10 mouse cellular contexts compared by ENCODE assay signal in genomic region chrX:136321692-136322091, GRCm38 (mm10). TPM values are rescaled to one million over a fixed set of nuclear protein-coding genes. Genes with fewer than 3 reads are reported as not detected.
DNase-seq lines count a peak whose midpoint lies in the region; ATAC-seq and TF ChIP-seq lines count a peak whose summit lies in the region.
"Had no signal": no experiment of that assay in that cellular context is flagged by ENCODE, and none has a peak within 500 bp of the region (broad histone marks: within the 10 kb centered on the region; RNA-seq: fewer than 3 reads in every experiment).

No protein-coding gene starts in this region.

- no peak overlapping the region for H3K4me2 ChIP-seq in forebrain, postnatal 0 days (ENCODE audit: low read depth)
- H3K4me2 ChIP-seq in lung, embryonic 16.5 days (ENCODE audit: low read depth, low read length): no peak overlapping the region
- H3K4me2 ChIP-seq: hindbrain, embryonic 15.5 days; stomach, embryonic 15.5 days had no signal

- WGBS in forebrain, postnatal 0 days: 8% methylated on average over 3 of the region's 3 CpGs
- WGBS in lung, embryonic 16.5 days: 9% methylated on average over 3 of the region's 3 CpGs

- no peaks in the 10 kb centered on the region for H3K4me1 ChIP-seq in forebrain, postnatal 0 days (ENCODE audit: insufficient read depth)
- no peaks in the 10 kb centered on the region for H3K4me1 ChIP-seq in lung, embryonic 16.5 days (replicated peaks; ENCODE audit: control insufficient read depth, insufficient read depth, low read length)
- H3K4me1 ChIP-seq: hindbrain, embryonic 15.5 days; stomach, embryonic 15.5 days had no signal

- TF ChIP-seq CTCF in gastrocnemius, adult 2 months (IDR thresholded peaks at IDR 0.05): peak; percentile 75
- TF ChIP-seq CTCF in brain, embryonic 14.5 days (IDR thresholded peaks at IDR 0.05; ENCODE audit: borderline replicate concordance, extremely low read depth, insufficient read depth, insufficient read length): peak; percentile 54; the same call in 1 of the 2 replicates
- peak; percentile 79 for TF ChIP-seq CTCF in forebrain, postnatal 0 days (IDR thresholded peaks at IDR 0.05; ENCODE audit: low read depth)
- TF ChIP-seq CTCF in layer of hippocampus, adult 2 months (conservative IDR thresholded peaks at IDR 0.05): peak; percentile 85

- TF ChIP-seq POLR2A in brain, embryonic 14.5 days (IDR thresholded peaks at IDR 0.05; ENCODE audit: borderline replicate concordance, extremely low read depth, insufficient read depth, insufficient read length, poor library complexity, severe bottlenecking): no peak

- H3K27me3 ChIP-seq in forebrain, postnatal 0 days (ENCODE audit: insufficient read depth, low read length): no peaks in the 10 kb centered on the region
- no peaks in the 10 kb centered on the region for H3K27me3 ChIP-seq in lung, embryonic 16.5 days (ENCODE audit: control insufficient read depth, insufficient read depth, low read depth, low read length)
- H3K27me3 ChIP-seq: hindbrain, embryonic 15.5 days; stomach, embryonic 15.5 days had no signal

- no peak overlapping the region for H3K27ac ChIP-seq in gastrocnemius, adult 2 months
- no peak overlapping the region for H3K27ac ChIP-seq in forebrain, postnatal 0 days (ENCODE audit: low read depth, low read length)
- no peak overlapping the region for H3K27ac ChIP-seq in layer of hippocampus, adult 2 months
- no peak overlapping the region for H3K27ac ChIP-seq in lung, embryonic 16.5 days (ENCODE audit: low read length)
- H3K27ac ChIP-seq: hindbrain, embryonic 15.5 days; stomach, embryonic 15.5 days had no signal

- intact Hi-C loops in gastrocnemius, adult 2 months (cut with DNase I): loop anchor here (1.0 to 2.0 kb wide), 2 partner anchors 83 to 275 kb away; no protein-coding TSS in a partner anchor
- intact Hi-C loops in gastrocnemius, postnatal 14 days (cut with DNase I; ENCODE audit: low total_unique reads): loop anchor here (5.0 kb wide), 1 partner anchor 274 kb away; no protein-coding TSS in a partner anchor

- ATAC-seq in forebrain, postnatal 0 days: peak; percentile 43; the same call in 1 of the 2 replicates
- ATAC-seq in lung, embryonic 16.5 days (ENCODE audit: low read depth): 0 out of 2 replicates have a peak, but pooled peaks have one; percentile 17

- no peaks in the 10 kb centered on the region for H3K9me3 ChIP-seq in forebrain, postnatal 0 days (ENCODE audit: low read length)
- no peaks in the 10 kb centered on the region for H3K9me3 ChIP-seq in lung, embryonic 16.5 days (ENCODE audit: control insufficient read depth, low read length)
- H3K9me3 ChIP-seq: hindbrain, embryonic 15.5 days; stomach, embryonic 15.5 days had no signal

- no peaks in the 10 kb centered on the region for H3K36me3 ChIP-seq in forebrain, postnatal 0 days (ENCODE audit: insufficient read depth)
- no peaks in the 10 kb centered on the region for H3K36me3 ChIP-seq in lung, embryonic 16.5 days (ENCODE audit: control insufficient read depth, insufficient read depth, low read length)
- H3K36me3 ChIP-seq: hindbrain, embryonic 15.5 days; stomach, embryonic 15.5 days had no signal

- H3K4me3 ChIP-seq in gastrocnemius, adult 2 months: no peak overlapping the region
- no peak overlapping the region for H3K4me3 ChIP-seq in forebrain, postnatal 0 days (ENCODE audit: low read depth, low read length)
- H3K4me3 ChIP-seq in layer of hippocampus, adult 2 months: no peak overlapping the region
- H3K4me3 ChIP-seq in lung, embryonic 16.5 days (ENCODE audit: low read length): no peak overlapping the region
- H3K4me3 ChIP-seq: hindbrain, embryonic 15.5 days; stomach, embryonic 15.5 days had no signal

- DNase-seq in gastrocnemius, adult 2 months: peak; percentile 13
- no peak for DNase-seq in gastrocnemius, postnatal 14 days
- peak; percentile 36 for DNase-seq in CD4-positive helper T cell, adult 2 months (ENCODE audit: low read depth, low spot score)
- peak; percentile 73 for DNase-seq in brain, embryonic 14.5 days (ENCODE audit: low read depth)
- DNase-seq in forebrain, postnatal 0 days: peak; percentile 83
- peak; percentile 34 to 67 for DNase-seq in layer of hippocampus, adult 2 months (ENCODE audit: low spot score in 2 of 2)
- peak; percentile 1 for DNase-seq in skeletal muscle tissue, adult 2 months (ENCODE audit: low read depth, low spot score)

- H3K9ac ChIP-seq in forebrain, postnatal 0 days: no peak overlapping the region
- H3K9ac ChIP-seq in lung, embryonic 16.5 days (ENCODE audit: low read length): no peak overlapping the region
- H3K9ac ChIP-seq: hindbrain, embryonic 15.5 days; stomach, embryonic 15.5 days had no signal

RNA-seq across cellular contexts. Expression of gene Bex3, which starts 51.6 kb away (rescaled TPM):
- total RNA-seq in gastrocnemius, adult 2 months (2021): 1 to 10 TPM; 2.7 to 4.3 TPM
- total RNA-seq in gastrocnemius, postnatal 14 days (2021): 10 to 100 TPM; 10.1 to 15.4 TPM
- 619 and 631 TPM in 2 replicates for polyA plus RNA-seq in brain, embryonic 14.5 days (2012; rRNA removed)
- total RNA-seq in forebrain, postnatal 0 days (2014; rRNA removed): 219 and 271 TPM in 2 replicates
- 782 and 828 TPM in 2 replicates for polyA plus RNA-seq in forebrain, postnatal 0 days (2015; fragmentation: Nextera tagmentation; extraction: Ambion mirVana)
- 100 to 1,000 TPM; 301 to 311 TPM for total RNA-seq in layer of hippocampus, adult 2 months (2021)
- 412 and 444 TPM in 2 replicates for polyA plus RNA-seq in lung, embryonic 16.5 days (2015; fragmentation: Nextera tagmentation; extraction: Ambion mirVana)

Comparison
In these comparisons a context has a peak if more than half of its experiments do, and no peak if none do; other contexts are left out.
1. RNA of gene Bex3, which starts 51.6 kb away (total RNA-seq): 301 to 311 TPM in layer of hippocampus, adult 2 months and 219 to 271 TPM in forebrain, postnatal 0 days; 10.1 to 15.4 TPM in gastrocnemius, postnatal 14 days and 2.7 to 4.3 TPM in gastrocnemius, adult 2 months; every median in the first group is over 10 times any median in the second.
2. Peak in every context shown above with its lines, with median percentiles within 50 percentile points of each other: CTCF ChIP-seq.